Mouse (Mus musculus): ENCODE results near the gene Zfp853. TPM values are rescaled to one million over a fixed set of nuclear protein-coding genes. Genes with fewer than 3 reads are reported as not detected.

The Zfp853 gene
- 0.13 TPM in 1 of 2 replicates, not detected in the other for total RNA-seq (2012; rRNA removed)
- total RNA-seq (2014; rRNA removed): not detected in 2 replicates
- 0.21 and 0.22 TPM in 2 replicates for polyA plus RNA-seq (2012; ENCODE audit: insufficient read length, low read depth)

- Histone ChIP-seq H3K4me3 (replicated peaks in 1 of 3; ENCODE audit: low read depth in 2 of 3, low read length in 2 of 3, poor library complexity in 1 of 3) (no peak within 1 kb of the TSS), H3K79me2 (replicated peaks; ENCODE audit: control insufficient read depth, extremely low read depth, insufficient read depth, poor library complexity, severe bottlenecking) (no peaks in the 10 kb centered on the region), H3K4me2 (ENCODE audit: insufficient read depth, low read depth, poor library complexity, severe bottlenecking) (no peak within 1 kb of the TSS), H3K36me3 (replicated peaks in 1 of 2; ENCODE audit: control insufficient read depth in 1 of 2, insufficient read depth in 1 of 2, low read length in 1 of 2) (peaks cover 0 to 54% of the 10 kb centered on the region in 2 experiments), H3K9me3 (replicated peaks; ENCODE audit: low read length) (peaks cover 7% of the 10 kb centered on the region), H3K27me3 (replicated peaks) (no peaks in the 10 kb centered on the region), H3K9ac (ENCODE audit: insufficient read depth, low read depth) (no peak within 1 kb of the TSS), H3K27ac (ENCODE audit: insufficient read depth, low read depth) (no peak within 1 kb of the TSS), H3K4me1 (ENCODE audit: control insufficient read depth in 1 of 2, insufficient read depth in 2 of 2) (no peaks in the 10 kb centered on the region; a peak in 1 of 4 replicates)
- in situ Hi-C loops (cut with MboI; ENCODE audit: low pct_ligation_motif_present, low pct_unique_long_range_greater_than_20kb, low sequenced_read_pairs): loop anchor here (25.0 kb wide), 1 partner anchor 356 kb away; no protein-coding TSS in a partner anchor
- no peak for DNase-seq (ENCODE audit: extremely low read depth)
- dilution Hi-C loops (cut with MboI; ENCODE audit: extremely low pct_ligation_motif_present, extremely low pct_unique_long_range_greater_than_20kb, low sequenced_read_pairs): no loop called here
- TF ChIP-seq TBP (conservative IDR thresholded peaks at IDR 0.05; ENCODE audit: low read depth, low read length): no peak
- TF ChIP-seq EP300 (IDR thresholded peaks at IDR 0.05; ENCODE audit: low read length): no peak
- TF ChIP-seq NRF1 (IDR thresholded peaks at IDR 0.05; ENCODE audit: low read depth, low read length): no peak
- TF ChIP-seq MAFK (IDR thresholded peaks at IDR 0.05; ENCODE audit: insufficient replicate concordance, low read length): no peak
- no peak for TF ChIP-seq CHD1 (IDR thresholded peaks at IDR 0.05; ENCODE audit: low read depth, low read length)
Measured at GRCm38 (mm10) chr5:143293404-143293803, at the start of gene Zfp853. TSS of gene Zfp853 (minus strand) at chr5:143293623.

GRCm38 (mm10) chr5:143339603-143340002 is 46.2 kb upstream of the Zfp853 start:
- TF ChIP-seq POLR2AphosphoS2 (IDR thresholded peaks at IDR 0.05; ENCODE audit: low read depth, low read length) (no peak), UBTF (IDR thresholded peaks at IDR 0.05; ENCODE audit: low read depth, low read length) (no peak), JUN (IDR thresholded peaks at IDR 0.05; ENCODE audit: insufficient read depth, low read depth, low read length) (no peak), USF1 (IDR thresholded peaks at IDR 0.05; ENCODE audit: low read depth, low read length) (no peak), SMC3 (IDR thresholded peaks at IDR 0.05; ENCODE audit: low read depth, low read length) (no peak), MAX (IDR thresholded peaks at IDR 0.05; ENCODE audit: low read length) (no peak), JUND (conservative IDR thresholded peaks at IDR 0.05; ENCODE audit: low read depth, low read length) (no peak), TCF12 (IDR thresholded peaks at IDR 0.05; ENCODE audit: low read depth, low read length) (no peak), ELF1 (IDR thresholded peaks at IDR 0.05; ENCODE audit: low read depth, low read length) (no peak), GABPA (IDR thresholded peaks at IDR 0.05; ENCODE audit: insufficient replicate concordance, low read depth, low read length) (no peak), CHD2 (IDR thresholded peaks at IDR 0.05; ENCODE audit: low read length) (no peak), IRF4 (IDR thresholded peaks at IDR 0.05; ENCODE audit: low read depth, low read length) (no peak), USF2 (conservative IDR thresholded peaks at IDR 0.05; ENCODE audit: low read depth, low read length) (no peak), ZKSCAN1 (IDR thresholded peaks at IDR 0.05; ENCODE audit: borderline replicate concordance, low read depth, low read length) (no peak), NRF1 (IDR thresholded peaks at IDR 0.05; ENCODE audit: low read depth, low read length) (no peak), MEF2A (IDR thresholded peaks at IDR 0.05; ENCODE audit: borderline replicate concordance, low read depth, low read length) (no peak), CTCF (conservative IDR thresholded peaks at IDR 0.05 in 1 of 2, IDR thresholded peaks at IDR 0.05 in 1 of 2; ENCODE audit: low read depth in 2 of 2, low read length in 2 of 2) (no peak), MYC (IDR thresholded peaks at IDR 0.05; ENCODE audit: low read depth, low read length) (no peak), ZMIZ1 (IDR thresholded peaks at IDR 0.05; ENCODE audit: low read depth, low read length) (no peak)
- Histone ChIP-seq H3K9me3 (replicated peaks; ENCODE audit: low read length) (peaks cover under 1% of the 10 kb centered on the region), H3K4me2 (ENCODE audit: insufficient read depth, low read depth, poor library complexity, severe bottlenecking) (no peak overlapping the region), H3K27me3 (replicated peaks) (peaks cover 8% of the 10 kb centered on the region), H3K9ac (ENCODE audit: insufficient read depth, low read depth) (no peak overlapping the region), H3K4me3 (replicated peaks in 1 of 3; ENCODE audit: low read depth in 2 of 3, low read length in 2 of 3, poor library complexity in 1 of 3) (no peak overlapping the region), H3K79me2 (replicated peaks; ENCODE audit: control insufficient read depth, extremely low read depth, insufficient read depth, poor library complexity, severe bottlenecking) (no peaks in the 10 kb centered on the region), H3K27ac (ENCODE audit: insufficient read depth, low read depth) (no peak overlapping the region), H3K4me1 (ENCODE audit: control insufficient read depth in 1 of 2, insufficient read depth in 2 of 2) (no peaks in the 10 kb centered on the region), H3K36me3 (replicated peaks in 1 of 2; ENCODE audit: control insufficient read depth in 1 of 2, insufficient read depth in 1 of 2, low read length in 1 of 2) (no peaks in the 10 kb centered on the region)
- in situ Hi-C loops (cut with MboI; ENCODE audit: low pct_ligation_motif_present, low pct_unique_long_range_greater_than_20kb, low sequenced_read_pairs) (loop anchor here (10.0 kb wide), 1 partner anchor 75 kb away; no protein-coding TSS in a partner anchor), dilution Hi-C loops (cut with MboI; ENCODE audit: extremely low pct_ligation_motif_present, extremely low pct_unique_long_range_greater_than_20kb, low sequenced_read_pairs) (no loop called here)
- DNase-seq (ENCODE audit: extremely low read depth): no peak

Measured in CH12.LX (cell line).